Mouse (Mus musculus): Measurements from ENCODE around the gene Mthfs.

Mthfs gene

GRCm38 (mm10) chr9:89403031-89403430, 192.6 kb downstream of the Mthfs start:
- in situ Hi-C loops (cut with MboI, MseI) = no loop called here
